Mouse (Mus musculus) c-Kit-positive CD71-positive TER-119-positive erythroid progenitor cells, embryonic 14.5 days (primary cell): Measurements from ENCODE around the gene Etv5.

Source experiments
- DNase-seq: peaks from one replicate; pipeline ENCODE4 v3.0.0-alpha.2; 2013; ENCODE audit warnings: low spot score

The Etv5 gene

GRCm38 (mm10) chr16:22341236-22341671 lies 98.3 kb downstream of the Etv5 start:
- no peak for DNase-seq

- no peak for DNase-seq
Measured at GRCm38 (mm10) chr16:22335781-22336180, 103.7 kb downstream of the Etv5 start.
